Mouse (Mus musculus) lung, embryonic 14.5 days (tissue): ENCODE measurements around the gene Myl4. TPM values are rescaled to one million over a fixed set of nuclear protein-coding genes. Genes with fewer than 3 reads are reported as not detected.
"Not testable (repeated sequence)": the region's sequence is repeated elsewhere in the genome, so short reads cannot be mapped to it uniquely, and the experiment has no call there.

Source experiments
- ATAC-seq: fragments of 200-750 bp; cut with Nextera tagmentation; 2 replicates; pipeline ENCODE4 v1.8.0; 2017; ENCODE audit warnings: mild to moderate bottlenecking, moderate TSS enrichment, moderate library complexity; ENCODE audit not compliant: insufficient read depth
- DNase-seq: peaks from one replicate; pipeline ENCODE4 v3.0.0-alpha.2; 2015
- H3K27ac ChIP-seq: fragments of 300-500 bp; sonication (generic); 2 replicates; pipeline ENCODE4 v1.5.1; 2014; ENCODE audit warnings: low read depth, mild to moderate bottlenecking, moderate library complexity
- H3K27me3 ChIP-seq: fragments of 300-500 bp; sonication (generic); 2 replicates; pipeline ENCODE4 v1.6.1; 2014; ENCODE audit warnings: low read length, control low read depth; ENCODE audit not compliant: insufficient read depth
- H3K36me3 ChIP-seq: fragments of 300-500 bp; sonication (generic); 2 replicates; pipeline ENCODE4 v1.6.1; 2014; ENCODE audit warnings: control low read depth; ENCODE audit not compliant: insufficient read depth
- H3K4me1 ChIP-seq: fragments of 300-500 bp; sonication (generic); 2 replicates; pipeline ENCODE4 v1.6.1; 2014; ENCODE audit warnings: antibody characterized with exemption, control low read depth; ENCODE audit not compliant: insufficient read depth
- H3K4me2 ChIP-seq: fragments of 300-500 bp; sonication (generic); 2 replicates; pipeline ENCODE4 v1.6.1; 2014; ENCODE audit warnings: mild to moderate bottlenecking
- H3K4me3 ChIP-seq: fragments of 300-500 bp; sonication (generic); 2 replicates; pipeline ENCODE4 v1.5.1; 2014; ENCODE audit warnings: low read depth, low read length
- H3K9ac ChIP-seq: fragments of 300-500 bp; sonication (generic); 2 replicates; pipeline ENCODE4 v1.6.1; 2014
- H3K9me3 ChIP-seq: fragments of 300-500 bp; sonication (generic); 2 replicates; pipeline ENCODE4 v1.6.1; 2016; ENCODE audit warnings: low read depth, low read length, control low read depth
- CTCF ChIP-seq: IDR thresholded peaks from 2 replicates; pipeline ENCODE4 v1.5.1; 2016; ENCODE audit warnings: antibody characterized with exemption, low read depth
- WGBS: fragments of 180-500 bp; shearing (Covaris S2); extraction: QIAGEN DNeasy Blood & Tissue Kit; methylation state at CpG from one replicate; pipeline ENCODE4 v1.1.7; 2014; 5-methylcytosine and 5-hydroxymethylcytosine counted together
- polyA plus RNA-seq: library from polyadenylated mRNA; unstranded; fragments of >200 nt; fragmentation: Nextera tagmentation; extraction: Ambion mirVana; gene quantifications from 2 replicates; pipeline ENCODE4 v1.2.1, GENCODE M21; 2014

The Myl4 gene
- polyA plus RNA-seq, 1 experiment from 2014 or later: 9.8 TPM

DNA sequence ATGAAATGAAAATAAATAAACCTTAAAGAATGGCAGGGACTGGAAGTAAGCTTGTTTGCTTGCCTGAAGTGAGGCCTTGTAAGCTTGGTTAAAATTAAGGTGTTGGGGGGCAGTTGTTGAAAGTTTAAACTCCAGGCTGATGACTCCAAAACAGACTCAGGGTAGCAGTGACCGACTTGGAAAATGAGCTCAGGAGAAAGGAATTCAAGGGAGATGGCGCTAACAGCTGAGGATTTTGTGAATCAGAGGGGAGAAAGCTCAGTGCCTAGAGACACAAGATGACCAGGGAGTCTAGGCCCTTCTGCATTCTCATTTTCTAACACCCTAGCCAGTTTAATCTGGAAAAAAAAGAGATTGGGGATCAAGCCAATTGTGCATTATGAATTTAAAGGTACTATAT, 10.5 kb downstream of the Myl4 start:
- Histone ChIP-seq H3K4me1 (no peaks in the 10 kb centered on the region), H3K27ac (no peak overlapping the region), H3K9me3 (no peaks in the 10 kb centered on the region), H3K36me3 (no peaks in the 10 kb centered on the region), H3K27me3 (no peaks in the 10 kb centered on the region), H3K4me2 (no peak overlapping the region), H3K4me3 (no peak overlapping the region), H3K9ac (no peak overlapping the region)
- DNase-seq (no peak), ATAC-seq (no peak)
- no peak for TF ChIP-seq CTCF
- 27% methylated on average over 2 of the region's 2 CpGs for WGBS

DNA sequence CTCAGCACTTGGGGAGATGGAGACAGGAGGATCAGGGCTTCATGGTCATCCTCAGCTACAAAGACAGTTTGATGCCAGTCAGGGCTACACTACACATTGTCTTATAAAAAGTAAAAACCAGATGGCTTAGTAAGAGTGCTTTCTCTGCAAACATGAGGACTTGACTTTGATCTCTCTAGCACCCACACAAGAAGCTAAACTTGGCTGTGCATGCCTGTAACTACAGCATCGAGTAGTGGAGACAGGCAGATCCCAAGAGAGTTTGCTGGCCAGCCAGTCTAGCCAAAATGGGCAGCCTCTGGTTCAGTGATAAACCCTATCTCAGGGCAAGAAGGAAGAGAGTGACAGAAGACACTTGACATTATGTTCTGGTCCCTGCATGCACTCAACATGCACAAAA, 13.0 kb downstream of the Myl4 start:
- WGBS: 47% methylated on average over 1 of the region's 1 CpGs
- TF ChIP-seq CTCF: no peak
- H3K9me3 ChIP-seq: no peaks in the 10 kb centered on the region
- H3K9ac ChIP-seq: no peak overlapping the region
- H3K4me3 ChIP-seq: no peak overlapping the region
- H3K27me3 ChIP-seq: no peaks in the 10 kb centered on the region
- no peak for ATAC-seq
- H3K36me3 ChIP-seq: no peaks in the 10 kb centered on the region
- no peak for DNase-seq
- no peaks in the 10 kb centered on the region for H3K4me1 ChIP-seq
- H3K27ac ChIP-seq: no peak overlapping the region
- H3K4me2 ChIP-seq: no peak overlapping the region

- no peak for ATAC-seq
- no peak for DNase-seq
- Histone ChIP-seq H3K4me2 (no peak overlapping the region), H3K4me1 (no peaks in the 10 kb centered on the region), H3K27ac (no peak overlapping the region), H3K4me3 (no peak overlapping the region), H3K36me3 (no peaks in the 10 kb centered on the region), H3K27me3 (no peaks in the 10 kb centered on the region), H3K9ac (no peak overlapping the region), H3K9me3 (no peaks in the 10 kb centered on the region)
- 63% methylated on average over 9 of the region's 9 CpGs for WGBS
- TF ChIP-seq CTCF: no peak
These were observed 14.7 kb downstream of the Myl4 start for GRCm38 (mm10) chr11:104565172-104565571.

DNA sequence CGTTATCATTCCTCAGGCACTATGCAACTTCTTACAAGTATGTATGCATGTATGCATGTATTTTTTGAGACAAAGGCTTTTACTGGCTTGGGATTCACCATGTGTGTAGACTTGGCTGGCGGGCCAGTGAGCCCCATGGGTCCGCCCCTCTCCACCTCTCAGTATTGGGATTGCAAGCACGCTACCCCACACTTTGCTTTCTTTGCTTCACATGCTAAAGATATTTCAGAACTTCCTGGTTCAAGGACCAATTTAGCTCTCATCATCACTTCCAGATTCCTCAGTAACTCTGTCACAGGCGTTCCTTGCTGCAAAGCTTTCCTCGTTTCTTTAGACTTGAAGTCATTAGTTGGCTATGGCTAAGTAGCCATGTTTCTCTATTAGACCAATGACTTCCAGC, 15.6 kb downstream of the Myl4 start:
- no peak for DNase-seq
- H3K4me1 ChIP-seq: no peaks in the 10 kb centered on the region
- WGBS: 81% methylated on average over 6 of the region's 6 CpGs
- no peak for ATAC-seq
- H3K27ac ChIP-seq: no peak overlapping the region
- no peak for TF ChIP-seq CTCF
- no peaks in the 10 kb centered on the region for H3K9me3 ChIP-seq
- H3K27me3 ChIP-seq: no peaks in the 10 kb centered on the region
- H3K4me3 ChIP-seq: no peak overlapping the region
- H3K36me3 ChIP-seq: no peaks in the 10 kb centered on the region
- H3K9ac ChIP-seq: no peak overlapping the region
- H3K4me2 ChIP-seq: no peak overlapping the region

GRCm38 (mm10) chr11:104566796-104567195, 16.3 kb downstream of the Myl4 start:
- Histone ChIP-seq H3K4me2 (no peak overlapping the region), H3K27ac (no peak overlapping the region), H3K4me3 (no peak overlapping the region), H3K4me1 (peaks cover under 1% of the 10 kb centered on the region; the same call in 1 of the 2 replicates), H3K9ac (no peak overlapping the region), H3K27me3 (no peaks in the 10 kb centered on the region), H3K36me3 (no peaks in the 10 kb centered on the region), H3K9me3 (no peaks in the 10 kb centered on the region)
- WGBS: 77% methylated on average over 2 of the region's 2 CpGs
- ATAC-seq (no peak), DNase-seq (no peak)
- TF ChIP-seq CTCF: no peak

DNA sequence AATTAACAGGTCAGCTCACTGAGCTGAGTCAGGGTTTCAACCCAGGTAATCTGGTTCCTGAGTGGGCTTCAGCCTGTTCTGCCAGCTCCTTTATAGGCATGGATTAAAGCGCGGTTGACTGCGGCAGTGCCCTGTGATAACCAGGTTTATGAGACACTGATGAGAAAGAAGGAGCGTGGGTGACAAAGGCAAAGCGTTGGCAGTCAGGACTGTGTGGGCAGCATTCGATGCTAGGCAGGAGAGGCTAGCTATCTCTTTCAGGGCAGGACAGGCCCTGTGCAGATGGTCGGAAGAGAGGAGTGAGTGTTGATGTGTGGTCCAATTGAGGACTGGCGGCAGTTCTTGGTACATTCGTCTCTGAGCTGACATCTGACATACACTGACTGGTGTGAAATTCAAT, 17.3 kb downstream of the Myl4 start:
- Histone ChIP-seq H3K27me3 (no peaks in the 10 kb centered on the region), H3K27ac (no peak overlapping the region), H3K9ac (no peak overlapping the region), H3K9me3 (no peaks in the 10 kb centered on the region), H3K4me3 (no peak overlapping the region), H3K4me2 (no peak overlapping the region), H3K4me1 (peaks cover 8% of the 10 kb centered on the region; the same call in 1 of the 2 replicates), H3K36me3 (no peaks in the 10 kb centered on the region)
- WGBS: 60% methylated on average over 9 of the region's 9 CpGs
- DNase-seq (no peak), ATAC-seq (no peak)
- no peak for TF ChIP-seq CTCF

- no peak overlapping the region for H3K4me2 ChIP-seq
- no peak for DNase-seq
- no peaks in the 10 kb centered on the region for H3K36me3 ChIP-seq
- no peak for ATAC-seq
- TF ChIP-seq CTCF: no peak
- 68% methylated on average over 4 of the region's 4 CpGs for WGBS
- no peak overlapping the region for H3K27ac ChIP-seq
- H3K4me1 ChIP-seq: peaks cover 8% of the 10 kb centered on the region; the same call in 1 of the 2 replicates
- no peak overlapping the region for H3K9ac ChIP-seq
- H3K27me3 ChIP-seq: no peaks in the 10 kb centered on the region
- H3K4me3 ChIP-seq: no peak overlapping the region
- no peaks in the 10 kb centered on the region for H3K9me3 ChIP-seq
These were observed 17.9 kb downstream of the Myl4 start for GRCm38 (mm10) chr11:104568326-104568725.

DNA sequence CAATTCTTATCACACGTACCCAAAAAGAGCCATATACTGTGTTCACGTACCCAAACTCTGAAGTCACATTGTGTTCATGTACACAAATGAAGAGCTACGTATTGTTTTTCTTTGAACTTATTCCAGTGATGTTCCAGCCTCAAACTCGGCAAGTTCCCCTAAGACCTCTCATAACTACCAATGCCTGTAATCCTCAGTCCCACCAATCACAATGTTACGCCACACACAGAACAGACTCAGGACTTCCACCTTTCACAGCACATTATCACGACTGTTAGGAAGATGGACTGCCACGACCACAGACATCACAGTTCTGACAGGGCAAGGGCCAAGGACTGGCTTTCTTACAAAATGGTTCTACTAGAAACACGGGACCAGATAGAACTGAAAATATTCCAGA, 20.1 kb downstream of the Myl4 start:
- not testable (repeated sequence) for H3K9me3 ChIP-seq, H3K27me3 ChIP-seq, H3K9ac ChIP-seq, H3K4me2 ChIP-seq, DNase-seq, H3K4me1 ChIP-seq, H3K4me3 ChIP-seq, H3K27ac ChIP-seq, H3K36me3 ChIP-seq, ATAC-seq
- WGBS: 72% methylated on average over 8 of the region's 8 CpGs

GRCm38 (mm10) chr11:104571373-104571772, 20.9 kb downstream of the Myl4 start:
- H3K4me2 ChIP-seq: peak overlapping the region; percentile 69
- ATAC-seq (peak; percentile 67), DNase-seq (peak; percentile 57)
- H3K4me1 ChIP-seq, H3K9me3 ChIP-seq, H3K36me3 ChIP-seq, H3K27ac ChIP-seq, H3K27me3 ChIP-seq: not testable (repeated sequence)
- H3K9ac ChIP-seq: 0 out of 2 replicates have a peak overlapping the region, but pooled peaks have one; percentile 5
- 1% methylated on average over 28 of the region's 28 CpGs for WGBS
- peak overlapping the region; percentile 32 for H3K4me3 ChIP-seq
